Mouse (Mus musculus): Measurements from ENCODE around the gene Aoc1. TPM values are rescaled to one million over a fixed set of nuclear protein-coding genes. Genes with fewer than 3 reads are reported as not detected.
A peak's percentile ranks its signal among the peaks of the same experiment; 100 is the strongest.

Aoc1 gene
- polyA plus RNA-seq, 1 experiment from 2014 or later, result not detected

- Histone ChIP-seq H3K9me3 (replicated peaks) (no peaks in the 10 kb centered on the region), H3K9ac (peak within 1 kb of the TSS; percentile 59), H3K4me3 (peak within 1 kb of the TSS; percentile 43), H3K36me3 (ENCODE audit: poor library complexity, severe bottlenecking) (peaks cover 13% of the 10 kb centered on the region; the same call in 1 of the 2 replicates), H3K27ac (peak within 1 kb of the TSS; percentile 79), H3K4me2 (peak within 1 kb of the TSS; percentile 69), H3K4me1 (peaks cover 49% of the 10 kb centered on the region), H3K27me3 (no peaks in the 10 kb centered on the region)
- 8% methylated on average over 6 of the region's 6 CpGs for WGBS
- ATAC-seq, result peak; percentile 94
These were observed 31.6 kb upstream of the Aoc1 start, which contains the start of gene Tmem176b for GRCm38 (mm10) chr6:48840973-48841625. Gene Tmem176b, minus strand, starts transcription at chr6:48841496.

DNA sequence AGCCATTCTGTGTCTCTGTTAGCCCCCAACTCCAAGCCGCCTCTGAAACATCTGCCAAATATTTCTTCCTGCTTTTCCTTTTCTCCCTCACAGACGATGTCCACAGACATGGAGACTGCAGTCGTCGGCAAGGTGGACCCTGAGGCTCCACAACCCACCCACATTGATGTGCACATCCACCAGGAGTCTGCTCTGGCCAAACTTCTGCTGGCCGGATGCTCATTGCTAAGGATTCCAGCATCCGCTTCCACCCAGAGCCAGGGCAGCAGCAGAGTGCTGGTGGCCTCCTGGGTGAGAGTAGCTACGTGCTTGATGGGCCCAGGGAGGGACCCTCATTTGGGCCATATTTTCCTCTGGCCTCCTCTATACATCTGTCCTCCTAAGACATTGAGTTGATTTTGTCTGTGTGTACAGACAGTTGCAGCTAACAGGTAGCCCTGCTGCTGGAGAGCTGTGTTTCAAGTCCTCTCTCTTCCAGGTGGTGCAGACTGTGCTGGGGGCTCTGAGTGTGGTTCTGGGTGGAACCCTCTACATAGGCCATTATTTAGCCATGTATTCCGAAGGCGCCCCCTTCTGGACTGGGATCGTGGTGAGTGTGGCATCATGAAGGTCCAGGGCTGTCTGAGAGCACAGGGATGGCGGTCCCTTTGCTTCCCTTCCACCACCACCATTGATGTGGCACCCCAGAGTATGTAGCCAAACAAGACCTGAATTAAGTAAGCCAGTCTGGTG lies 30.4 kb upstream of the Aoc1 start:
- Histone ChIP-seq H3K27ac (no peak overlapping the region), H3K9ac (no peak overlapping the region), H3K27me3 (no peaks in the 10 kb centered on the region), H3K4me2 (peak overlapping the region; percentile 69), H3K36me3 (ENCODE audit: poor library complexity, severe bottlenecking) (0 out of 2 replicates have a peak, but pooled peaks cover 5% of the 10 kb centered on the region), H3K4me3 (no peak overlapping the region), H3K9me3 (replicated peaks) (no peaks in the 10 kb centered on the region), H3K4me1 (peaks cover 49% of the 10 kb centered on the region)
- 78% methylated on average over 11 of the region's 11 CpGs for WGBS
- ATAC-seq, result no peak

GRCm38 (mm10) chr6:48845086-48845485 lies 27.6 kb upstream of the Aoc1 start:
- Histone ChIP-seq H3K36me3 (ENCODE audit: poor library complexity, severe bottlenecking) (no peaks in the 10 kb centered on the region), H3K4me1 (peaks cover 28% of the 10 kb centered on the region), H3K27me3 (no peaks in the 10 kb centered on the region), H3K9ac (no peak overlapping the region), H3K4me3 (no peak overlapping the region), H3K9me3 (replicated peaks) (no peaks in the 10 kb centered on the region), H3K4me2 (no peak overlapping the region), H3K27ac (no peak overlapping the region)
- WGBS, result 74% methylated on average over 4 of the region's 4 CpGs
- no peak for ATAC-seq

GRCm38 (mm10) chr6:48851820-48852491 lies 20.7 kb upstream of the Aoc1 start:
- Histone ChIP-seq H3K27ac (no peak overlapping the region), H3K27me3 (no peaks in the 10 kb centered on the region), H3K36me3 (ENCODE audit: poor library complexity, severe bottlenecking) (no peaks in the 10 kb centered on the region), H3K4me2 (peak overlapping the region; percentile 61), H3K4me3 (peak overlapping the region; percentile 33), H3K9ac (peak overlapping the region; percentile 39; the same call in 1 of the 2 replicates), H3K4me1 (peaks cover 8% of the 10 kb centered on the region), H3K9me3 (replicated peaks) (peaks cover 5% of the 10 kb centered on the region; the same call in 1 of the 2 replicates)
- peak; percentile 63; the same call in 1 of the 2 replicates for ATAC-seq
- WGBS, result under 1% methylated on average over 29 of the region's 29 CpGs

DNA sequence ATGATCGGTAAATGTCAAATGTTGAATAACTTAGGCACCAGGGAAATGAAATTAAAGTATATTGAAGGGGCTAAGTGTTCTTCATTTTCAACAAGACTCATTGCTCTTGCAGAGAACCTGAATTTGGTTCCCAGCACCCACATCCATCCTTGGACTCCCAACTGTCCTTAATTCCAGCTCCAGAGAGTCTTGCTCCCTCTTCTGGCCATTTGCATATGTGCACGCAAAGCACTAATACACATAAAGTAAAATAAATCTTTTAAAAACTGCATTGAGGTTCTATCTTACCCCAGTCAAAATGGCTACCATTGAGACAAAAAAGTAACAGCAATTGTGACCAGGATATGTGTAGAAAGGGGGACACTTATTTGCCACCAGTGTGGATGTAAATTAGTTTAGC lies 18.5 kb upstream of the Aoc1 start:
- Histone ChIP-seq H3K36me3 (ENCODE audit: poor library complexity, severe bottlenecking) (no peaks in the 10 kb centered on the region), H3K9me3 (replicated peaks) (peaks cover 5% of the 10 kb centered on the region; the same call in 1 of the 2 replicates), H3K4me2 (no peak overlapping the region), H3K9ac (no peak overlapping the region), H3K4me1 (peaks cover 8% of the 10 kb centered on the region), H3K27me3 (peaks cover 9% of the 10 kb centered on the region), H3K4me3 (no peak overlapping the region), H3K27ac (no peak overlapping the region)
- 98% methylated on average over 2 of the region's 2 CpGs for WGBS
- no peak for ATAC-seq

GRCm38 (mm10) chr6:48857613-48858302 lies 14.9 kb upstream of the Aoc1 start:
- Histone ChIP-seq H3K9ac (no peak overlapping the region), H3K36me3 (ENCODE audit: poor library complexity, severe bottlenecking) (no peaks in the 10 kb centered on the region), H3K4me3 (no peak overlapping the region), H3K27me3 (peaks cover 37% of the 10 kb centered on the region), H3K4me2 (no peak overlapping the region), H3K27ac (no peak overlapping the region), H3K4me1 (no peaks in the 10 kb centered on the region), H3K9me3 (replicated peaks) (peaks cover 5% of the 10 kb centered on the region; the same call in 1 of the 2 replicates)
- ATAC-seq, result no peak
- 50% methylated on average over 8 of the region's 8 CpGs for WGBS

- no peaks in the 10 kb centered on the region for H3K9me3 ChIP-seq (replicated peaks)
- peak; percentile 58; the same call in 1 of the 2 replicates for ATAC-seq
These were observed 12.4 kb upstream of the Aoc1 start for GRCm38 (mm10) chr6:48860130-48860815.

DNA sequence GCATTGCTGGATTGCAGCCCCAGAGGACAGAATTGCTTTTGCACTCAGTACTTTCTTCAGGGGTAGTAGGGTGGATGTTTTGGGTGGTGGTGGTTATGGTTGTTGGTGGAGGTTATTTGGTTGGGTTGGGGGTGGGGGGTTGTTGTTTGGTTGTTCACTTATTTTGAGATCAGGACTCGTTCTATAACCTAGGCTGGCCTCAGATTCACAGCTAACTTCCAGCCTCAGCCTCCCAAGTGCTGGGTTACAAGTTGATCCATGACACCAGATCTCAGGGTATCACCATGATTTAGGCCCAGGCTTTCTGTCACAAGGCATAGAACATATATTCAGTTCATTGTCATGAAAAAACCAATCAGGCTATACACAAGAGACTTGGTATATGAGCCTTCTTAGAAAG lies 11.8 kb upstream of the Aoc1 start:
- H3K27ac ChIP-seq, result no peak overlapping the region
- H3K27me3 ChIP-seq, result peaks cover 64% of the 10 kb centered on the region
- H3K4me3 ChIP-seq, result no peak overlapping the region
- H3K36me3 ChIP-seq (ENCODE audit: poor library complexity, severe bottlenecking), result no peaks in the 10 kb centered on the region
- peaks cover 1% of the 10 kb centered on the region; the same call in 1 of the 2 replicates for H3K4me1 ChIP-seq
- no peak overlapping the region for H3K9ac ChIP-seq
- no peak for ATAC-seq
- no peaks in the 10 kb centered on the region for H3K9me3 ChIP-seq (replicated peaks)
- no peak overlapping the region for H3K4me2 ChIP-seq
- WGBS, result 95% methylated on average over 1 of the region's 1 CpGs

More at GRCm38 (mm10) chr6:48860130-48860815, 12.4 kb upstream of the Aoc1 start:
- peaks cover 59% of the 10 kb centered on the region for H3K27me3 ChIP-seq
- 11% methylated on average over 20 of the region's 23 CpGs for WGBS
- H3K4me2 ChIP-seq, result peak overlapping the region; percentile 38; the same call in 1 of the 2 replicates
- no peak overlapping the region for H3K27ac ChIP-seq
- H3K4me3 ChIP-seq, result no peak overlapping the region
- no peaks in the 10 kb centered on the region for H3K36me3 ChIP-seq (ENCODE audit: poor library complexity, severe bottlenecking)
- H3K4me1 ChIP-seq, result no peaks in the 10 kb centered on the region
- H3K9ac ChIP-seq, result no peak overlapping the region

GRCm38 (mm10) chr6:48861616-48862280 lies 10.9 kb upstream of the Aoc1 start:
- Histone ChIP-seq H3K4me3 (no peak overlapping the region), H3K9me3 (replicated peaks) (no peaks in the 10 kb centered on the region), H3K4me1 (peaks cover 10% of the 10 kb centered on the region), H3K36me3 (ENCODE audit: poor library complexity, severe bottlenecking) (no peaks in the 10 kb centered on the region), H3K9ac (no peak overlapping the region), H3K27ac (no peak overlapping the region), H3K4me2 (no peak overlapping the region), H3K27me3 (peaks cover 64% of the 10 kb centered on the region)
- ATAC-seq, result no peak
- WGBS, result 75% methylated on average over 12 of the region's 12 CpGs

DNA sequence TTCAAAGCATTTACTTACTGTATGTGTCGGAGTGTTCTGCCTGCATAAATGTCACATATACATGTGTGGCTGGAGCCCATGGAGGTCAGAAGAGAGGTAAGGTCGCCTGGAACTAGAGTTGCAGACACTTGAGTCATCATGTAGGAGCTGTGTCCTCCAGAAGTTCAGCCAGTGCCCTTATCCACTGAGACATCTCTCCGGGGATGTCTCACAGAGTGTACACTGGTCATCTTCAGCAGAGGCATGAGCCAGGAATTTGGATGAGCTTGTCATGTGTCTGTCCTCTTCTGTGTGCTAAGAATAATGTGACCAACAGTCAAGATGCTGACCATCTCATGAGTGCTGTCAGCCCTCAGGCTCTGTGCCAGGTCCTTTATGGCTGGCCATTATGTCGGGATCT lies 9.9 kb upstream of the Aoc1 start:
- H3K9ac ChIP-seq, result no peak overlapping the region
- no peak overlapping the region for H3K4me2 ChIP-seq
- no peaks in the 10 kb centered on the region for H3K36me3 ChIP-seq (ENCODE audit: poor library complexity, severe bottlenecking)
- 85% methylated on average over 4 of the region's 4 CpGs for WGBS
- no peak for ATAC-seq
- peaks cover 20% of the 10 kb centered on the region for H3K4me1 ChIP-seq
- no peak overlapping the region for H3K27ac ChIP-seq
- H3K27me3 ChIP-seq, result peaks cover 73% of the 10 kb centered on the region
- no peaks in the 10 kb centered on the region for H3K9me3 ChIP-seq (replicated peaks)
- H3K4me3 ChIP-seq, result no peak overlapping the region

GRCm38 (mm10) chr6:48863488-48863887 lies 9.2 kb upstream of the Aoc1 start:
- ATAC-seq, result no peak
- Histone ChIP-seq H3K27me3 (peaks cover 77% of the 10 kb centered on the region), H3K9me3 (replicated peaks) (no peaks in the 10 kb centered on the region), H3K36me3 (ENCODE audit: poor library complexity, severe bottlenecking) (no peaks in the 10 kb centered on the region), H3K4me1 (peaks cover 20% of the 10 kb centered on the region), H3K4me3 (no peak overlapping the region), H3K4me2 (no peak overlapping the region), H3K9ac (no peak overlapping the region), H3K27ac (no peak overlapping the region)
- 93% methylated on average over 7 of the region's 7 CpGs for WGBS
